Mouse (Mus musculus) lung, postnatal 14 days (tissue): Measurements from ENCODE around the gene Mmd.

ENCODE experiments used
- DNase-seq: peaks from one replicate; pipeline ENCODE4 v3.0.0; 2021

Gene Mmd

GRCm38 (mm10) chr11:90284623-90285022 is 35.4 kb downstream of the Mmd start:
- no peak for DNase-seq

- no peak for DNase-seq
Measured at GRCm38 (mm10) chr11:90286550-90287154, 37.4 kb downstream of the Mmd start.

GRCm38 (mm10) chr11:90291156-90291555 is 41.9 kb downstream of the Mmd start:
- DNase-seq: no peak

GRCm38 (mm10) chr11:90292766-90293165 is 43.5 kb downstream of the Mmd start:
- no peak for DNase-seq

GRCm38 (mm10) chr11:90294622-90295021 is 45.4 kb downstream of the Mmd start:
- DNase-seq: no peak

- DNase-seq: no peak
Measured at GRCm38 (mm10) chr11:90306067-90306466, 56.8 kb downstream of the Mmd start.

- peak; percentile 75 for DNase-seq
Measured at GRCm38 (mm10) chr11:90306993-90307392, 57.7 kb downstream of the Mmd start.

- DNase-seq: no peak
Measured at GRCm38 (mm10) chr11:90314606-90315005, 65.3 kb downstream of the Mmd start.

- DNase-seq: peak; percentile 65
Measured at GRCm38 (mm10) chr11:90317482-90317881, 68.2 kb downstream of the Mmd start.

- DNase-seq: no peak
Measured at GRCm38 (mm10) chr11:90320922-90321321, 71.7 kb downstream of the Mmd start.

GRCm38 (mm10) chr11:90324597-90324996 is 75.3 kb downstream of the Mmd start:
- no peak for DNase-seq

- DNase-seq: no peak
Measured at GRCm38 (mm10) chr11:90326146-90326545, 76.9 kb downstream of the Mmd start.

GRCm38 (mm10) chr11:90326836-90327235 is 77.6 kb downstream of the Mmd start:
- no peak for DNase-seq
